Mouse (Mus musculus) spleen, adult 2 months (tissue): ENCODE results near the gene Acer1.

ENCODE experiments used
- CTCF ChIP-seq: fragments of 200-500 bp; IDR thresholded peaks from 2 replicates; pipeline ENCODE4 v1.5.1; 2011; ENCODE audit warnings: mild to moderate bottlenecking, inconsistent platforms; ENCODE audit not compliant: insufficient read depth, insufficient read length, insufficient replicate concordance; ENCODE audit errors: extremely low read depth
- POLR2A ChIP-seq: fragments of 200-500 bp; IDR thresholded peaks from 2 replicates; pipeline ENCODE4 v1.6.1; 2011; ENCODE audit warnings: low read depth, low read length, inconsistent platforms

GRCm38 (mm10) chr17:56957763-56958429 lies 24.0 kb downstream of the Acer1 start:
- TF ChIP-seq CTCF = no peak
- no peak for TF ChIP-seq POLR2A
